Mouse (Mus musculus) heart, adult 8-10 months (tissue): ENCODE measurements around the gene Foxo6. TPM values are rescaled to one million over a fixed set of nuclear protein-coding genes. Genes with fewer than 3 reads are reported as not detected.

Experiments
- total RNA-seq, 4 experiments: library from RNA; stranded (reverse); gene quantifications; 2 replicates each; pipeline ENCODE4 v1.2.4; 2022

Gene Foxo6
- total RNA-seq, 4 experiments from 2014 or later, result 2.3 to 6.3 (median 3.3) TPM

Other genes with a start within 250 kb of the Foxo6 start
- not detected for gene AL607142.1, start 222.4 kb downstream of the Foxo6 start, total RNA-seq
- not detected for gene Edn2, start 126.1 kb downstream of the Foxo6 start, total RNA-seq
- gene Scmh1, start 117.9 kb upstream of the Foxo6 start, total RNA-seq, result 10 to 100 TPM; 58.6 to 65.6 (median 61.3) TPM
- under 1 TPM in 3 of 4 experiments, not detected in 1; 0.14 to 0.35 (median 0.16) TPM for gene Slfnl1, start 244.9 kb upstream of the Foxo6 start, total RNA-seq